Mouse (Mus musculus): ENCODE data around the gene Suclg2. TPM values are rescaled to one million over a fixed set of nuclear protein-coding genes. Genes with fewer than 3 reads are reported as not detected.

Gene Suclg2
- polyA plus RNA-seq, 1 experiment, result 3.9 TPM

DNA sequence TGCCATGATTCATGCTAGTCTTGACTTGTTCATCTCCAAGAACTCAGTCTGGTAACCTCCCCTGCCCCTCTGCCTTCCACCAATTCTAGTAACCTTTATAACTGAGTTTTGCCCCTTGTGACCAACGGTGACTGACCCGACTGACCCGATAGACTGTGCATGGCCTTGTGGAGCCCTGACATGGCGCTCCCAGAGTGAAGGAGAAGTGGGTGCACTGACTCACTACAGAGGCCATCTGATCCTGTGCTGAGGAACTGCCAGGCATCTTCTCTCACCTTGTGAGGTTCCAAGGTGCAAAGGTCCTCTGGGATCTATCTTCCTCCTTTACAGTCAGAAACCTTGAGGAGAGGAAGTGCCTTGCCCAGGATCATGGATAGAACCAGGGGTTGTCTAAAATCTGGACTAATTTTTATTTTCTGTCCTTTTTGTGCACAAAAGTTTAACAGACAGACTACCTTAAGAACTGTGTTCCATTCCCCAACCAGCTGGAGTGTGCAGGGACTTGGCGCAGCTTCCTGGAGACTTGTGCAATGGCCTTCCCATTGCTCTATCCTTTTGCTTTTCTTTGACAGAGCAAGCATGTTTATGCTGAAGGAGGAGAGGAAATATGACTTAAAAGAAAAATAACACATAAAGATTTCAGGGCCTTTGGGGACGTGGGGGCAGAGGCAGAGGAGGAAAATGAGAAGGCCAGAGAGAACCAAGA is 49.8 kb downstream of the Suclg2 start:
- Histone ChIP-seq H3K4me3 (ENCODE audit: extremely low read depth, insufficient read depth, insufficient read length) (no peak overlapping the region), H3K27ac (ENCODE audit: insufficient read depth, low read length) (no peak overlapping the region), H3K27me3 (ENCODE audit: control insufficient read depth, insufficient read depth, low read length) (no peaks in the 10 kb centered on the region), H3K4me1 (ENCODE audit: control insufficient read depth, insufficient read depth, insufficient read length) (no peaks in the 10 kb centered on the region), H3K36me3 (ENCODE audit: control insufficient read depth, insufficient read depth, low read length) (peaks cover 1% of the 10 kb centered on the region; the same call in 1 of the 2 replicates)
- TF ChIP-seq CTCF (IDR thresholded peaks at IDR 0.05; ENCODE audit: extremely low read depth, insufficient read depth, insufficient read length, insufficient replicate concordance) (no peak), POLR2A (IDR thresholded peaks at IDR 0.05; ENCODE audit: low read depth, low read length) (no peak)
- DNase-seq (ENCODE audit: low read depth in 1 of 2, low spot score in 2 of 2), result no peak
- 93% methylated on average over 6 of the region's 6 CpGs for WGBS

DNA sequence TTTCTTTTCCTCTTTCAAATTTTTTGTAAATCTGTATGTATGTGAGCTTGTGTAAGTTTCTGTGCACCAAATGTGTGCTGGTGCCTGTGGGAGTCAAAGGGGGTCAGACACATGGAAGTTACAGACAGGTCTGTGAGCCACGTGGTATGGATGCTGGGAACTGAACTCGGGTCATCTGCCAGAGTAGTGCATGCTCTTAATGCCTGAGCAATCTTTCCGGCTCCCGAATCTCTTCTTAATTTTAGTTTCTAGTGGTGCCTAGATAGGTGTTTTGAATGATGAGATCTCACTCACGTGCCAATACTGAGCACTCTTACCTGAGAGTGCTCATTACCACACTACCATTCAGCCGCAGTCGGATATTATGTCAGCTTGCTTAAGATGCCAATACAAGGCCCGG is 60.9 kb downstream of the Suclg2 start:
- Histone ChIP-seq H3K27me3 (ENCODE audit: control insufficient read depth, insufficient read depth, low read length) (no peaks in the 10 kb centered on the region), H3K4me1 (ENCODE audit: control insufficient read depth, insufficient read depth, insufficient read length) (no peaks in the 10 kb centered on the region), H3K27ac (ENCODE audit: insufficient read depth, low read length) (no peak overlapping the region), H3K4me3 (ENCODE audit: extremely low read depth, insufficient read depth, insufficient read length) (no peak overlapping the region), H3K36me3 (ENCODE audit: control insufficient read depth, insufficient read depth, low read length) (no peaks in the 10 kb centered on the region)
- no peak for TF ChIP-seq POLR2A (IDR thresholded peaks at IDR 0.05; ENCODE audit: low read depth, low read length)
- no peak for TF ChIP-seq CTCF (IDR thresholded peaks at IDR 0.05; ENCODE audit: extremely low read depth, insufficient read depth, insufficient read length, insufficient replicate concordance)
- no peak for DNase-seq (ENCODE audit: low read depth in 1 of 2, low spot score in 2 of 2)
- WGBS, result 93% methylated on average over 8 of the region's 8 CpGs

GRCm38 (mm10) chr6:95653662-95654061 is 64.9 kb downstream of the Suclg2 start:
- WGBS, result 89% methylated on average over 3 of the region's 3 CpGs
- H3K36me3 ChIP-seq (ENCODE audit: control insufficient read depth, insufficient read depth, low read length), result peaks cover 3% of the 10 kb centered on the region
- no peak for TF ChIP-seq CTCF (IDR thresholded peaks at IDR 0.05; ENCODE audit: extremely low read depth, insufficient read depth, insufficient read length, insufficient replicate concordance)
- no peak for TF ChIP-seq POLR2A (IDR thresholded peaks at IDR 0.05; ENCODE audit: low read depth, low read length)
- no peak overlapping the region for H3K27ac ChIP-seq (ENCODE audit: insufficient read depth, low read length)
- no peaks in the 10 kb centered on the region for H3K4me1 ChIP-seq (ENCODE audit: control insufficient read depth, insufficient read depth, insufficient read length)
- H3K27me3 ChIP-seq (ENCODE audit: control insufficient read depth, insufficient read depth, low read length), result no peaks in the 10 kb centered on the region
- no peak for DNase-seq (ENCODE audit: low read depth in 1 of 2, low spot score in 2 of 2)
- no peak overlapping the region for H3K4me3 ChIP-seq (ENCODE audit: extremely low read depth, insufficient read depth, insufficient read length)

DNA sequence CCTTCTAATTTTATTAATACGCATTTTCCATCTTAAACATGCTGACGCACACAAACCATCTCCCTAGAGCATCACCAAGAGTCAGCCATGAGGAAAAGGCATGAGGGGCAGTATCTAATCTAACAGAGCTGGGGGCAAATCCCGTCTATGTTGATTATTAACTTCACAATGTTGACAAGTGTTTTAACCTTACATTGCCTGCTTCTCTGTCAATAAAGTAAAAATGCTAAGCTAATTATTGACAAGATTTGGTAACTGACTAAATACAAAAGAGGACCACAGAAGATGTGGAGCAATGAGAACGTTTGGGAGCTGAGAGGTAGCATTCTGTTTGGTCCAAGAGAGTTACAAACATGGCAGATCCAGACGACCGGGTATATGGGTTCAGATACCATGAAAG is 65.8 kb downstream of the Suclg2 start:
- no peak for TF ChIP-seq CTCF (IDR thresholded peaks at IDR 0.05; ENCODE audit: extremely low read depth, insufficient read depth, insufficient read length, insufficient replicate concordance)
- TF ChIP-seq POLR2A (IDR thresholded peaks at IDR 0.05; ENCODE audit: low read depth, low read length), result no peak
- peaks cover 3% of the 10 kb centered on the region for H3K36me3 ChIP-seq (ENCODE audit: control insufficient read depth, insufficient read depth, low read length)
- no peak overlapping the region for H3K4me3 ChIP-seq (ENCODE audit: extremely low read depth, insufficient read depth, insufficient read length)
- 93% methylated on average over 6 of the region's 6 CpGs for WGBS
- no peaks in the 10 kb centered on the region for H3K27me3 ChIP-seq (ENCODE audit: control insufficient read depth, insufficient read depth, low read length)
- H3K27ac ChIP-seq (ENCODE audit: insufficient read depth, low read length), result no peak overlapping the region
- no peak for DNase-seq (ENCODE audit: low read depth in 1 of 2, low spot score in 2 of 2)
- H3K4me1 ChIP-seq (ENCODE audit: control insufficient read depth, insufficient read depth, insufficient read length), result no peaks in the 10 kb centered on the region

DNA sequence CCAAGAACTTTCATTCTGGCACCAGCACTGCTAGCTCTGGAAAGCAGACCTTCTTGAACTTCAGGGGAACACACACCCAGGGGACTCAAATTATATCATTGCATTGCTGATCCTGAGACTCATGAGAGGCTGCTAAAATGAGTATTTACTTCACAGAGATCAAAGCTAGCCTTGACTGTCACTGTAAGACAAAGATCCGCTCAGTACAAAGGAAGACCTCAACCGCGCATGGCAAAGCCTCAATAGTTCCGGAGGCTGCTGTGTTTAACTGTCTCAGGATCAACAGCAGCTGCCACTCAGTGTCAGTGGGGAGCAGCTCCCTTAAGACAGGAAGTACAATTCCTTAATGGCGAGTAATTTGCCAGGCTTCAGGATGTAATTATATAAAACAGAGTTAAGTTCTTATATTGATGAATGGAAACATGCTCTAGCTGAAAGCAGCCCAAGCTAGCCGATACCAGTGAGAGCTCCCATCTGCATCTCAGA is 67.2 kb downstream of the Suclg2 start:
- Histone ChIP-seq H3K4me3 (ENCODE audit: extremely low read depth, insufficient read depth, insufficient read length) (no peak overlapping the region), H3K27ac (ENCODE audit: insufficient read depth, low read length) (no peak overlapping the region), H3K36me3 (ENCODE audit: control insufficient read depth, insufficient read depth, low read length) (peaks cover 3% of the 10 kb centered on the region), H3K27me3 (ENCODE audit: control insufficient read depth, insufficient read depth, low read length) (no peaks in the 10 kb centered on the region), H3K4me1 (ENCODE audit: control insufficient read depth, insufficient read depth, insufficient read length) (no peaks in the 10 kb centered on the region)
- no peak for TF ChIP-seq POLR2A (IDR thresholded peaks at IDR 0.05; ENCODE audit: low read depth, low read length)
- TF ChIP-seq CTCF (IDR thresholded peaks at IDR 0.05; ENCODE audit: extremely low read depth, insufficient read depth, insufficient read length, insufficient replicate concordance), result no peak
- no peak for DNase-seq (ENCODE audit: low read depth in 1 of 2, low spot score in 2 of 2)
- WGBS, result 82% methylated on average over 6 of the region's 6 CpGs

DNA sequence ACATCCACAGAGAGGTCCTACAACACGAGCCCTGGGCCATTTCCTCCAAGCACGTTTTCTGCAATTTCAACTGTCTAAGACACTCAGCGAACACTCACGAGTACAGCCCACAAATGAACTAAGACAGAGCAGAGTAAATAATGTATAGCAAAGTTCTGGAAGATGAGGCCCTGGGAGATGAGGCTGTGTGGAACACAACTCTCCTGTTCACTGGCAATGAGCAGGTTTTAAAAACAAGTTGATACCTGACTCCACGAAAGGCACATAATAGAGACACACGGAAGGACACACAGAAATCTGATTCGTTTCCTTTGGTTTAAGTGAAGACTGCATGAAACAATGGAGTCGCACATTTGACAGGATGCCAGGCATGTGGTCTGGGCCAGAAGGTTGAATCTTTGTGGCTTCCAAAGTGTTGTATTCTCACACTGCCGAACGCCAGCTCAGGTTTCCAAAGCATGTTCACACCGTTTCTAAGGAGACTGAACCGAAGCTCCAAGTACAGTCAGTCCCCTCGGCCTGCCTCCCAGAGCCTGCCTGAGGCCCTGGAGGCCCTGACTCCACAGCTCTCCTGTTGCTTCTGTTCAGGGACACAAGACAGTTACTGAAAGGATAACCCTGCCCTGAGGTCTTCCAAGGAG is 68.4 kb downstream of the Suclg2 start:
- H3K27me3 ChIP-seq (ENCODE audit: control insufficient read depth, insufficient read depth, low read length), result no peaks in the 10 kb centered on the region
- H3K4me1 ChIP-seq (ENCODE audit: control insufficient read depth, insufficient read depth, insufficient read length), result no peaks in the 10 kb centered on the region
- DNase-seq (ENCODE audit: low read depth in 1 of 2, low spot score in 2 of 2), result no peak
- peaks cover 3% of the 10 kb centered on the region for H3K36me3 ChIP-seq (ENCODE audit: control insufficient read depth, insufficient read depth, low read length)
- WGBS, result 84% methylated on average over 13 of the region's 13 CpGs
- no peak overlapping the region for H3K4me3 ChIP-seq (ENCODE audit: extremely low read depth, insufficient read depth, insufficient read length)
- TF ChIP-seq POLR2A (IDR thresholded peaks at IDR 0.05; ENCODE audit: low read depth, low read length) (no peak), CTCF (IDR thresholded peaks at IDR 0.05; ENCODE audit: extremely low read depth, insufficient read depth, insufficient read length, insufficient replicate concordance) (no peak)
- H3K27ac ChIP-seq (ENCODE audit: insufficient read depth, low read length), result no peak overlapping the region

All from spleen, adult 2 months (tissue).